Mouse (Mus musculus) thymus, postnatal 36 days (tissue): ENCODE measurements around the gene Sgk1.

Experiments
- DNase-seq, 2 experiments: peaks; one replicate each; pipeline ENCODE4 v3.0.0; 2022; ENCODE audit warnings: mixed read lengths in 2 of 2

Sgk1 gene

DNA sequence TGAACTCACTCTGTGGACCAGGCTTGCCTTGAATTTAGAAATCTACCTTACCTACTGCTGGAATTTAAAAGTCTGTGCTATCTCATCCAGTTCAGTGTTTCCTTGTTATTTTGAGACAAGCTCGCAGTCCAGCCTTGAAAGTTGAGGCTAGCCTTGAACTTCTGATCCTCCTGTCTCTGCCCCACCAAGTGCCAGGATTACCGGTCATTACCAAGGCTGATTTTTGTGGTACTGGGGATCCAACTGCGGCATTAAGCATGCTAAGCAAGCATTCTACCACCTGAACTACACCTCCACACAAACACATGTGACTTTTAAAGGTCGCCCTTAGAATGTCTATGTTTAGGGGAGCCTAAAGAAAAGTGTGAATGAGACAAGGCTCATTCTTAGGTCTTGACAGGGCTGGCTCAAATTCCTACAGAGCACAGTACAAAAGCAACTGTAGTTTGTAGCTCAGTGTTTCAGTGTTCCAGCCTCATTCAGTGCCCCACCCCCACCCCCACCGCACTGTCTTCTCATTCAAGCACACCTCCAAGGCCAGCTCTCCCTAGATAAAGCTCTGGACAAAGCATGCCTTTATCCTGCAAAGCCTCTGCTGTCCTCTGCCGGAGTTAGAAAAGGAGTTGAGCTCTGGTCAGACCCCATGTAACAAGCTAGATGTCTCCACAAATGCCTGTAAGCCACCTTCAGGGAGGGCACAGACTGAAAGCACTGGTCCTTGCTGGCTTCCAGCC lies 36.2 kb downstream of the Sgk1 start:
- no peak for DNase-seq

DNA sequence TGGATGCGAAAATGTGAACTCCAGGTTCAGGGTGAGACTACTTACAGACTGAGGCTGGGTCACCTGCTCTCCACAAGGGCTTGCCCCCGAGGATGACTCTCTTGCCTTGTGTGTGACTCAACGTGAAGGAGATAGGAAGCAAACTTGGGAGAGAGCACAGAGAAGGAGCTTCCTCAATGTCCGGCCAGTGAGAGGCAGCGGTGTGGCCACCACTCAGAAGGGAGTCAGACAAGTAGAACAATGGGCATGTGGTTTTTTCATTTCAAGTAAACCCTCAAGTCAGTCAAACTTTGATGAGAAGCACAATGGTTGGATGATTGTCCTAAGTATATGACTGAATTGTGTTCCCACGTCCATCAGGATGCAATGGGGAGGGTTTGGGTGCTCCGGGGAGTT lies 36.8 kb downstream of the Sgk1 start:
- no peak for DNase-seq

DNA sequence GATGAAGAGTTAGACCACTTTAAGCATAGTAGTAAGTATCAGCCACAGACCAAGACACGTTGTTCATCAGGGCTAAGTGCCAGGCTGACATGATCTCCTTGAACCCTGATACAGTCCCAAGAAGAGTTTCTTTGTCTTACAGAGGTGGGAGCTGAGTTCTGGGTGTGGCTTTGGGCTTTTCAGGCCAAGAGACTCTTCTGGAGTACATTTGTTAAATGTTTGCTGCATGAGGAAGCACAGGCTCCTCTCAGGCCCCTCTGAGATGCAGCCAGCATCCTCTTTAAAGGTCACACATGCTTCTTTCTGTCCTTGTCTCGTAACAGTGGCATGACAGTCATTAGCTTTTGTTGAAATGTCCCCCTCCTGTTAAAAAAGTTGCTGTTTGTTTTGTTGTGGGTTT lies 38.6 kb downstream of the Sgk1 start:
- DNase-seq: no peak

DNA sequence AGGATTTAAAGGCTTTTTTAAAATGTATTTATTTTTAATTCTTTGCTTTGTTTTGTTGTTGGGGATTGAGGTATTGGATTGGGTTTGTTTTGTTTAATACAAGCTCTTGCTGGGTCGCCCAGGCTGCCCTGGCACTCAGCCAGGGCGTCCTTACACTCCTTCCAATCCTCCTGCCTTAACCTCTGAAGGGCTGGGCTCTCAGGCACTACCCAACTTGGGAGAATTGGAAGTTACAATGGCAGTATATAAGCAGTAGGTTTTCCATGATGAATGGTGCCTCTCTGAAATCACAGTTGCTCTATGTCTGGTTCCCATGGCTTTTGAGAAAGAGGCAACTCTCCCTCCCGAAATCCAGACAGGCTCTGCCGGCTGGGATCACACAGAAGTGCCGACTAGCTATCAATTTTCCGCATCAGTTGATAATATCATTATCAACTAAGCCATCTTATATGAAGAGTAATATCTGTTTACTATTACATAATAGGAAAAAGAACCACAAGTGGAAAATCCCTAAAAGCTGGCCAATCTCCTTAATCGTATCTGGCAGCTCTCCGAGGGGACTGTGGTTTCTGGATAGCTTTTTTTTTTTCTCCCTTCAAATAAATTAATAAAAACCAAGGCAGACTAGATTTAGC lies 40.8 kb downstream of the Sgk1 start:
- DNase-seq: no peak

DNA sequence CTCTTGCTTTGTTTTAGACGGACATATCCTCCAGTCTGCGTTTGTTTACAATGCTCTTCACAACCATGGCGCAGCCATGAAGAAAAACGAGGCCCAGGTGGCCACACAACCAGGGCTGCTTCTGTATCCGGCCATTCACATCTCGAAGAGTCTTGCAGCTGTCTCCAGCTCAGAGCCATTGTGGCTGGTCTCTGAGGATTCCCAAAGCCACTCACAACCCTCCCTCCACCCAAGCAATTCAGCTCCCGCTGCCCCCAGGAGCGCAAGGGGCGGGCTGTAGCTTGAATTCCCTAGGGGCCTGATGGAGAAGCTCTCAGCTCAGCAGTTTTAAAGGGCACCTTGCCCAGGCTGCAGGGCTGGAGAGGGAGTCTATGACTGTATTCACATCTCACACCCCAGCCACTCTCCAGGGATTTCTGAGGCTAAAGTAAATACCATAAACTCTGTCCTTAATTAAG lies 41.5 kb downstream of the Sgk1 start:
- no peak for DNase-seq

DNA sequence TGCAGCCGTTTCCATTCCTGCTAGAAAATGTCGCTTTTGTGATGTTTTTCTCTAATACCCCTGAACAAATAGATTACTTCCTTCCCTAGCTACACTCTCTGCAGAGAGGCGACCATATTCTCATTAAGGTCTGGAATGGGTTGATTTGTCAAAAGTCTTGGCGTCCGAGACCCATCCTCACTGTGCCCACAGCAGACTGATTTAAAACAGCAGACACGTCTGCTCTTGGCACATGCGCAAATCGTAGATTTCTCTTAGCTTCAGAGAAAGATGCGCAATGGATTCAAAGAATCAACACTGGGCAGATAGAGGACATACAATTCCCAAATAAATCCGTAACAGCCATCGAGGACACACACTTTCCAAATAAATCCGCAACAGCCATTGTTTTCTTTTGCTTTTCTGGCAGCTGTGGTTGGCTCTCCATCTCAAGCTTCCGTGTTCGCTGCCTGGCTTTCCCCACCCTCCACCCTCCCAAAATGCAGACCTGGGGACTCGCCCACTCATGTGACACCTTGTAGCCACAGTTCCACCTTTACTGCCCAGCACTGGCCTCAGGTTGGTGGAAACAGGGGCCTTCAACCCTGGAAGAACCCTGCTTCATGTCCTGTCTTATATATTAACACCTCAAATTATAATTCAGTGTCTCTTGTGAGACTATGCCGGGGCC lies 42.2 kb downstream of the Sgk1 start:
- no peak for DNase-seq

DNA sequence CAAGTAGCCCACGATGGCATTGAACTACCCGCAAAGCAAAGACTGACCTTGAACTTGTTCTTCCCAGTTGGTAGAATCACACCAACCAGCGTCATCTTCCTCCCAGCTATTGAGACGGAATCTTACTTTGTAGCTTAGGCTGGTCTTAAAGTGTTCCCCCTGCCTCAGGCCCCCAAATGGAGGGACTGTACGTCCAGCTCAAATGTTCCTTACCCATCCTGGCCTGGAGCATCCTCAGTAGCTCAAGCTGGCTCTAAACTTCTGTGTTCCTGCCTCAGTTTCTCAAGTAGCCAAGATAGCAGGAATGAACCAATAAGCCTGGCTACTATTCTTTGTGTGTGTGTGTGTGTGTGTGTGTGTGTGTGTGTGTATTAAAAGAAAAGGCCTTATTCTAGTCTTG lies 45.0 kb downstream of the Sgk1 start:
- no peak for DNase-seq

DNA sequence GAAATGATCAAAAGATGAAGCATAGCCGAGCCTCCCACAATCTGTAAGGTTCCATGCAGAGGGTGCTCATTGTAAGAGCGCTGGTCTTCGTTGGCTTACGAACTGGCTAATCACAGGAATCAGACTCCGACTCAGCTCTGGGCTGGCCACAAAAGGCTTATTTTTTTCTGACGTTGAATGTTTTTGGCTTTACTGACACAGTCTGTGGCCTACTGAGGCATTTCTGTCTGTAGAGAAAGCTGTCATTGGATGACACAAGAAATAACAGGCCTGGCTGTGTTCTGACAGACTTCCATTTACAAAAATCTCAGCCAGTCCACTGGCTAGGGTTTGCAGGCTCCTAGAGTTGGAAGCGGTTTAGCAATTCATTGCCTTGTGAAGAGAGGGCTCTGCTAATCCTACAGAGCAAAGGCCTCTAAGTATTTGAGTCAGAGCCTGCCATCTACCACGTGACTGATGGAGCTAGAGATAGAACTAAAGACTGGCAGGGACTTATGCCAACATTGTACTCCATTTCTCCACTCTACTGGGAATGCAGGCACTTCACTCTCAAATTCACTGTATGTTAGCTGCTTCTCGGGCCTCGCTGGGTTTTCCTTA lies 48.9 kb downstream of the Sgk1 start:
- no peak for DNase-seq

DNA sequence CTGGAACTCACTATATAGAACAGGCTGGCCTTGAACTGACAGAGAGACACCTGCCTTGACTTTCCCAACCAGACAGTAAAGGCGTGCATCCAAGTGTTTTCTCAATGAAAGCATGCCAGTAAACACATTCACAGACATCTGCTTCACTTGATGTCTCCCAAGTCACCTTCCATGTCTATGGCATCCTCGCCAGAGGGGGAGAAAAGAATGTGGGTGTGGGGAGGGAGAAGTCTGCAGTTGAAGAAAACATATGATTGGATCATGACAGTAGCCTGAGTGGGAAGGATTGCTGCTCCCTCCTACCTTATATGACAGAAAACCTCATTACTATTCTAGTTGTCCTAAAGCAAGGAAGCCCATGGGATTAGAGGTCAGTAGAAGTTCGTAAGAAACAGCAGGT lies 50.8 kb downstream of the Sgk1 start:
- no peak for DNase-seq

DNA sequence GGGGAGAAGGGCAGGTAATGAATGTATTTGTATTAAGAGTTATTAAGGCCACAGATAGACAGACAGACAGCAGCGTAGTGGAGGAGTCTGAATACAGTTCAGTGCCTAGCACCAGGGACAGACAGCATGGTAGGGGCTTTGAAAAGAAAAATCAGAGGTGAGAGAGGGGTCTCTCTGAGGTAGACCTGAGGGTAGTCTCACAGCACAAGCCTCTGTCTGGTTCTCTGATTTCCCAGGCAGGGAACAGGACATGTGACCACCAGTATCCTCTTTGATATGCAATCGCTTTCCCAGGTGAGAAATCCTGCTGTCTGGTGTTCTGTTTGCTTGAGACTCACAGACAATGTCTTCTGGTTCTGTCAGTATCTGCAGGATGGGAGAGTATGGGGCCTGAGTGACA lies 52.8 kb downstream of the Sgk1 start:
- no peak for DNase-seq

DNA sequence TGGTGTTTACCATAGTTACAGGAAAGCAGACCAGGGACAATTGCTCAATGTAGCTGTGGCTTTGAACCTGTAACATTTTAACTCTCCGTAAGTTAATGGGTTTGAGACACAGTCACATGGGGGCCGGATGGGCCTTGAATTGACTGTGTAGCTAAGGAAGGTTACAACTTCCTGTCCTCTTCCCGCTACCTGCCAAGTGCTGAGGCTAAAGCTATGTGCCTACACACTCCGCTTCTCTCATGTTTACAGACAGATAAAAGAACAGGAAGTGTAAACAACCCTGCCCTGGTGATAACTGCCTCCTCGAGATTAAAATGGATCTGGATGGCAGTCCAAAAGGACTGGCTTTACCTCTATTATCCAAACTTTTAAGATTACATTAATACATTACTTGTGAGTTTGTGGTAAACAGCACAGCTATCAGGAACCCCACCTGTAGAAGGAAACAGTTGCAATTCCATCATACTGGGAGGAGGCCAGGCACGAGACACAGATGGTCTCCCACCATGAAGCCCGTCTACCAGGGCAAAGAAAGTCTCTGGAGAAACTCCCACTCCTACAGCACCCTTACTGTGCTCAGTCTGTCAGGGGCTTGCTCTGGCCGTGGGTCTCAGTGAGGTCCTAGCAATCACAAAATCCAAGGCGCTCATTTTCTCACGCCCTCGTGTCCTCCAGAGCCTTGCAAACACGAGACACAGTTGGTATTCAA lies 54.7 kb downstream of the Sgk1 start:
- no peak for DNase-seq

DNA sequence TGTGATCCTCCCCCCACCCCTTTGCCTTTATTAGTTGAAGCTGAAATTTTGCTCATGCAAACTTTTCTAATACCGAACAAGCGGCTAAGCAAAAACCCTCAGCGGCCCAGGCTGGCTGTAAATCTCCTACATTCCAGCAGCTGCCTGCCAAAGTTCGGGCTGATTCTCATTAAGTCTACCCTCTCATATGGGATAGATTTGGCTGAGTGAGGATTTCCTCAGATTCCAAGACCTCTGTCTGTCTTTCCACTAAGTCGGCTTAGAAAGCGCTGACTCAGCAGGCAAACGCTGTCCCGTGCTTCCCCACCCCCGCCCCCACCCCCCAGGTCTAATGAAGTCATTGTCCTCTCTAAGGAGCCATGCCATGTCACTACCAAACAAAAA lies 55.2 kb downstream of the Sgk1 start:
- DNase-seq: no peak

DNA sequence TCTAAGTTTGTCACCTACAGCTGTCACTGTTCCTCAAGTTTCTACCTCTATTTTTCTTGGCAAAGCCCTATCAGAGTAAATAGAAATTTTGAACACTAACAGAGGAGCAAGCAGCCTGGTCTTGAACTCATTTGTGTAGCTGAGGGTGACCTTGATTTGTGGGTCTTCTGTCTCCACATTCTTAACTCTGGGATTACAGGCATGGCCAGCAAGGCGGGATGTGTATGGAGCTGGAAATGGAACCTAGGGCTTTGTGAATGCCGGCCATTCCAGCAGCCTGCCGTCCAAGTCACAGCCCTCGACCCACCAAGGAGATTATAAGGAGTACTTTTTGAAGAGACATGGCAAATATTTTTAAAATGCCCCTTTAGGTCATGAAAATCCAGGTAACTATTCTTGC lies 56.2 kb downstream of the Sgk1 start:
- DNase-seq: no peak

DNA sequence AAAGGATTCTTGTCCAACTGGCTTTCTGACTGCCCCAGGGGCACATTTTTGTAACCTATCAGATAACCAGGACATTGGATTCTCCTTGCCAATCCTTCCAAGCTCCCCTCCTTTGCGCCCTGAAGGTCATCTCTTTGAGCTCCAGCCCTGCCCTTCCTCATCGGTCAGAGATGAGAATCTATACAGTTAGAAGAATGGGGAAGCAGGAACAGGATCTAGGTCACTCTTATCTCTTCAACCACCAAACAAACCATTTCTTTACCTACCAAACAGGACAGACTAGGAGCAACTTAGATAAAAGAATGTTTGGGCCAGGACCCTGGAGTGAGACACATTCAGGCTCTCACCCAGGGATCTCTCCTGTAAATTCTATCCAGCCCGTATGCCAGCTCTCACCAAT lies 59.3 kb downstream of the Sgk1 start:
- no peak for DNase-seq

DNA sequence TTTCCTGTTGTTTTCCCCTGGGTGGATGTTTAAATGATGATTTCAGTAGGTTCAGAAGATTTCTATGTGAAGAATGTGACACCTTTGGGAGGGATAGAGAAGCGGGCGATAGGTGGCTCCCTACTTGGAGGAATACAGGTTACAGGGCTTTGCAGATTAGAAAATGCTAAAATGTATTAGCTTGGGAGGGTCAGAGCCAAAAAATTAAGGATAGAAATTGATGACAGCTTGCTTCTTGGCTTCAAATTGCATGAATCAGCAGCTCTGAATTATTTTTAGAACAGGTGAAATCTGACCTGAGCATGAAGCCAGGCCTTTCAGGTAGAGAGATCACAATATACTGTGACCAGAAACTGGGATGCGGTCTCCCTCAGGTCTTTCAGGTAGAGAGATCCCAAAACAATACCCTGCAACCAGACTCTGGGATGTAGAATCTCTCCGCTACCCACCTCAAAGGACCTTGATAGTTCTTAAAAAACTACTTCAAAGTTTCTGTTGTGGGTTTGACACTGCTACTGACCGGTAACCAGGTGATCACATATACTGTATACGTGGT lies 61.2 kb downstream of the Sgk1 start:
- DNase-seq: no peak

DNA sequence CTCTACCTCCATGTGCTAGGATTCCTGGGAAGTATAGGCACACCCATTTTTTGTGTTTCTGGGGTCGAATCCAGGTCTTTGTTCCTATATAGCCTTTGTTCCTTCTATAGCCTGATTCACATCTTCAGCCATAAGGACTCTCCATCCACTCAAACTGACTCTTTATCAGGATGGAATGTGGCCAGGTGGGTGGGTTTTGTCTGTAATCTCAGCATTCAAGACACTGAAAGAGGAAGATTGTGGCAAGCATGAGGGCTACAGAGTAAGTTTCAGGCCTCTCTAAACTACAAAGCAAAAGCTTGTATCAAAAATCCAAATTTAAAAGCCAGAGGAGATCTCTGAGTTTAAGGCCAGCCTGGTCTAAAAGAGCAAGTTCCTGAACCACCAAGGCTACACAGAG lies 63.2 kb downstream of the Sgk1 start:
- no peak for DNase-seq

DNA sequence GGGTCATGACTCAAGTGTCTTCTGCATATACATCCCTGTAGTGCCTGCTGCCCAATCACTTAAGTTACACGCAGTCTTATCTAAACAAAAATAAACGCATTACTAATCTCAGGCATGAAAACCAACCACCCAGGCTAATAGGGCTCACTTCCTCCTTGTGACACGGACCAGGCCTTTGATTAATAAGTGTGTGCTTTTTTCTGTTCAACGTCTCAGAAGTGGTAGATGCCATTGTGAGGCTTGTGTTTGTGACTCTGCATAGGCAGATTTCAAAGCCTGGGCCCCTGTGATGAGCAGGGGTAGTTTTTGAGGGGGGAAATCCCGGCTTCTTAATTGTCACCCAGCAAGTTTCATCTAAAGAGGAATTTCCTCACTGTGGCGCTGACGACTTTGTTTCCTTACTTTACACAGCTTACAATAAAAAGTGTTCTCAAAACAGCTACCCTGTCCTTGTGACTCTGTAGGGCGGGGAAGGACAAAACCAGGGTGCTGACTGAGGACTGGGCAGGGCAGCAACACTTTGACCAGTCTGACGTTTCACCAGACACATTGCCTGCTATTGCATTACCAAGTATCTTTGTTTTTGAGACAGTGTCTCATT lies 64.9 kb downstream of the Sgk1 start:
- DNase-seq: no peak

DNA sequence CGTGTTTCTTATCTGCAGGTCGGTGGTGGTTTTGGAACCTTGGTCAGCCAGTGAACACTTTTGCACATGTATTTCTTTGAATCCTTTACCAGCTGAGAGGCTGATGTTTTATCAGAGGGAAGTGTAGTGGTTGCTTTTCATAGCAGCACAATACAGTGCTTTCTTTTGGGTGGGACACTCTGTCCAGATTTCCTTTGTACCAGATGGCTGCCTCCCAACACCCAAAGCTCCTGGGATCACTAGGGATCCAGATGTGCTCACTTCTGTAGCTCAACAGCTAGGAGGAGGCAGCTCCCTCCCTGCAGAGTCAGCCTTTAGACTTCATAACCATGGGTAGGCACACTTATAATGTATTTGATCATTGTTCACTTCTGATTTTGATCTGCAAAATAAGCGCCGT lies 70.5 kb downstream of the Sgk1 start:
- no peak for DNase-seq

DNA sequence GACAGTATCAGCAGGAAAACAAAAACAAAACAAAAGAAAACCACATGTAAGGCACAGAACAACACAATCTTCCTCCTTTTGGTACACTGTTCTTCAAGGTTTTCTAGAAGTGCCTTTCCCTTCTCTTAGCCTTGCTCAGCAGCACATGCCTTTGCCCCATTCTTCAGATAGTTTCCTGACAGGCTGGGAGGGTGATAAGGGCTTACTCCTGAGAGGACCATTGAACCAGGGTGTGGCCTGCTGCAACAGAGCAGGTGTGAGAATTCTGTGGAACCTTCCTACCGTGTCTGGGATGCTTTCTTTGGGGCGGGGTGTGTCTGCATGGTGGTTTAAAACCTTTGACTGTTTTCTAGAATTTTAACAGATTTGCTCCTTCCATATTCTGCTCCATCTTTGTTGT lies 79.1 kb downstream of the Sgk1 start:
- DNase-seq: no peak

DNA sequence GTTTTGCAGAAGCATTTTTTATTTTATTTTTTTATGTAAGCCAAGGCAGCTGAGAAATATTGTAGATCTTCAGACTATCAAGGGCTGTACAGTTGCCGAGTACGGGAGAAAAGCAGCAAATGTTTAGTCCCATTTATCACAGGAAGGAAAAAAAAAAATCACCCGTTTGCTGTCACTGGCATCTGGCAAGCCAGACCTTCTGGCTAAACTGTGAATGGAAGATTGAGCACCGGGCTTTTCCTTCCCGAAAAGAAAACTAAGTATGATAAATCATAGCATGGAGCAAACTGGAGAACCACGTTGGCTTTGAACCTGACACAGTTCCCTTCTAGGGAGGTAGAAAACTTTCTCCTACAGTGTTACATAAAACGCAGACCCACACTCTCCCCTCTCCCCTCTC lies 81.0 kb downstream of the Sgk1 start:
- no peak for DNase-seq

DNA sequence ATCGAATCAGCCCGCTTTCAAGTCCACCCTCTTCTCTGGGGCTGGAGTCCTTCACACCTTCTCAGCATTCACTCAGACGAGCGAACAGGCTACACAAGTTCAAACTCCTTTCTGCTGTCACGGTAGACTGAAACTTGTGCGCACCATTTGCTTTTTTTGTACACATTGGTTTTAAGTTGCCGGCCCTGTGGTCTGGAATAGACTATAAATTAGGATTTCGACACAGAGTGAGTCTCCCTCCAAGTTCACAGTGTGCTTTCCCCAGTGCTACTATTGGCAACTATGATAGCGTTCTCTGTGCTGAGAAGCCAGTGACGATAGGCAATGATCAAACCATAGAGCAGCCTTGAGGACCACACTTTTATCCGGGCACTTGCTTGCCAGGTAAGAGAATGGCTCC lies 91.7 kb downstream of the Sgk1 start:
- no peak for DNase-seq

DNA sequence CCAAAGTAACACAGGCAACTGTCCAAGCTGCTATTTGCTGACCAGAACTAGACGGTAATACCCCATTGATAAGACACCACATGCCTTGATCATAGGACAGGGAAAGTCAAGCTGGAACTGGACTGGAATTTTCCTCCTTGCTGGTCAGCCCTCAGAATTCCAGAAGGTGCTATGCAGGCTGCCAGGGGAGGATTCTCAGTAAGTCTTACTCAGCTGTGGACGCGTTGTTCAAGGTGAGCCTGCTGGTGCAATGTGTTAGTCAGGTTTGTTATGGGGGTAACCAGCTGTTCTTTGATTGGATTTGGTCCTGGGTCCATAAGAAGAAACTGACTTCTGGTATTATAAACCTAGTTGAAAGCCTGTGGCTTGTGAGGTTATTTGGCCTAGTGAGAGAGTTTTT lies 92.8 kb downstream of the Sgk1 start:
- no peak for DNase-seq

DNA sequence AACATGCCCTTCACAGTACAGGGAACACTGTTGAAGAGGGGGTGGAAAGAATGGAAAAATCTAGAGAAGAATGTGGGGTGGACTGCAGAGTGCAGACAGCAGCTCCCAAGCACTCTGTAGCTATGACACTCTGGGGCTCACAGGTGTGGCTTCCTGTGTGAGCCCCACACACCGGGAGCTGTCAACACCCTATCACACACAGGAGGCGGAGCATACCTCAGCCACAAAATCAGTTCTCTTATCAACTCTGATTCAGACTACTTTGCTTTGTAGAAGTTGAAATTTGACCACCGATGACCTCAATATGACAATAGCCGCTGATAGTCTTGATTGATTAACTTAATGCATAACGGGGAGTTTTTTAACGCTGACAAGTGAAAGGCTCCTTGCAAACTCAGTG lies 93.4 kb downstream of the Sgk1 start:
- peak; percentile 34 to 53 for DNase-seq
